Mouse (Mus musculus): ENCODE results near the gene Nudt8. TPM values are rescaled to one million over a fixed set of nuclear protein-coding genes. Genes with fewer than 3 reads are reported as not detected.

Nudt8 gene
- total RNA-seq, 2 experiments from 2014 or later: 14.6 to 14.8 TPM

GRCm38 (mm10) chr19:3983527-3984200 is 16.7 kb upstream of the Nudt8 start:
- no peak for DNase-seq

GRCm38 (mm10) chr19:3985261-3985681 is 15.1 kb upstream of the Nudt8 start:
- DNase-seq: no peak
- intact Hi-C loops (cut with DNase I): no loop called here

More at GRCm38 (mm10) chr19:3983527-3984200, 16.7 kb upstream of the Nudt8 start:
- intact Hi-C loops (cut with DNase I): no loop called here

DNA sequence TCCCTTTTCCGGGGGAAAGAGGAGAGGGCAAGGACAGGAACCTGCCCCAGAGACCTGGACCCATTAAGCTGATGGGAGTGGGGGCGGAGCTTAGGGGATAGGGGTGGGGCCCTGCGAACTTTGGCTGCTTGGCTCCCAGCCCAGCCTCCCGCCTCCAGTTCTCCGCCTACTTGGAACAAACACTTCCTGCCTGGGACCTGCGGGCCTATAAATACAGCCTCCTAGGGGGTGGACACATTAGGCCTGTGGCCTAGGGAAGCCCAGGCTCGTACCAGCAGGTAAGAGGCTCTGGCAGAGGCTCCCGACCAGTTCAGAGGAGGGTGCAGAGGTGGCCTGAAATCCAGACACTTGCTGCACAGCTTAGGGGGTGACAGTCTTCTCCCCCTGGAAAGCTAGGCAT is 14.0 kb upstream of the Nudt8 start, which contains the start of gene Acy3:
Gene Acy3, plus strand, starts transcription at position 237 of the 400 bp plus-strand sequence.
- intact Hi-C loops (cut with DNase I): no loop called here

GRCm38 (mm10) chr19:3988066-3988465 is 12.3 kb upstream of the Nudt8 start:
- intact Hi-C loops (cut with DNase I): no loop called here
- no peak for DNase-seq

More for the DNA sequence above, 14.0 kb upstream of the Nudt8 start, which contains the start of gene Acy3:
- DNase-seq: peak; percentile 48

GRCm38 (mm10) chr19:3988750-3989149 is 11.6 kb upstream of the Nudt8 start:
- no peak for DNase-seq
- intact Hi-C loops (cut with DNase I): no loop called here

GRCm38 (mm10) chr19:3990804-3991203 is 9.6 kb upstream of the Nudt8 start:
- intact Hi-C loops (cut with DNase I): no loop called here

GRCm38 (mm10) chr19:3991562-3991961 is 8.8 kb upstream of the Nudt8 start:
- no peak for DNase-seq
- intact Hi-C loops (cut with DNase I): no loop called here

More at GRCm38 (mm10) chr19:3990804-3991203, 9.6 kb upstream of the Nudt8 start:
- no peak for DNase-seq

DNA sequence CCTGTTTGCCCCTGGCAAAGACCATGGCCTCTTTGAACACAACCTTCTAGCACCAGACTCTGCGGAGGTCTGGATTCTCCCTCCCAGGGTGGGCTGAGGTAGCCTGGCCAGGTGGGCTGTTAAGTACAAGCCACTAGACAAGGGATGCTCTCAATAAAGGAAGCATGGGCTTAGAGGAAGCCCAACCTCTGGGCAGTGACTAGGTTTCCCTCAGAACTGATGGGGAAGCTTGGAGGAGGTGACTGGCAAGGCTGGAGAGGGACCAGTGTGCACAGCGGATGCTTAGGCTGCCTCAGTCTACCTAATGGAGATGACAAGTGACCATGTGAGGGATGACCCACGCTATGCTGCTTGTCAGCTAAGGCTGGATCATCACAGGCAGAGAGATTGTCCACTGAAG is 8.4 kb upstream of the Nudt8 start:
- intact Hi-C loops (cut with DNase I): no loop called here
- DNase-seq: no peak

GRCm38 (mm10) chr19:3992416-3992815 is 8.0 kb upstream of the Nudt8 start, which contains the start of gene Tbx10:
TSS of gene Tbx10 (plus strand) at chr19:3992752.
- intact Hi-C loops (cut with DNase I): no loop called here
- DNase-seq: no peak

GRCm38 (mm10) chr19:3994932-3995331 is 5.4 kb upstream of the Nudt8 start:
- intact Hi-C loops (cut with DNase I): no loop called here

GRCm38 (mm10) chr19:3995505-3995904 is 4.9 kb upstream of the Nudt8 start:
- no peak for DNase-seq
- intact Hi-C loops (cut with DNase I): no loop called here

More at GRCm38 (mm10) chr19:3994932-3995331, 5.4 kb upstream of the Nudt8 start:
- DNase-seq: no peak

- intact Hi-C loops (cut with DNase I): no loop called here
- DNase-seq: no peak
Observed at GRCm38 (mm10) chr19:3996106-3996505, 4.3 kb upstream of the Nudt8 start.

GRCm38 (mm10) chr19:3996747-3997146 is 3.6 kb upstream of the Nudt8 start:
- no peak for DNase-seq
- intact Hi-C loops (cut with DNase I): no loop called here

DNA sequence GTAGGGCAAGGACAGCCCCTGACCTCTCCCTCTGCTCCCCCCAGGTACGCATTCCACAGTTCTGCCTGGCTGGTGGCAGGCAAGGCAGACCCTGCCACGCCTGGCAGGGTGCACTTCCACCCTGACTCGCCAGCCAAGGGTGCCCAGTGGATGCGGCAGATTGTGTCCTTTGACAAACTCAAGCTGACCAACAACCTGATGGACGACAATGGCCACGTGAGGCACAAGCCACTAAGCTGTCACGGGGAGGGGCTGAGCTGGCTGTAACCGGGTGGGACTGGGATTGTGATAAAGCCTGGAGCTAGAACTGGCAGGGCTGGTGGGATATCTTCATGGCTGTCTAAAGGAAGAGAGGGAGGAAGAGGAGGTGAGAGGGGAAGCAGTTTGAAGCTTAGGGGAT is 3.1 kb upstream of the Nudt8 start:
- intact Hi-C loops (cut with DNase I): no loop called here
- no peak for DNase-seq

GRCm38 (mm10) chr19:3998335-3998734 is 2.0 kb upstream of the Nudt8 start:
- DNase-seq: no peak
- intact Hi-C loops (cut with DNase I): no loop called here

GRCm38 (mm10) chr19:3999121-3999730 is 1.2 kb upstream of the Nudt8 start:
- no peak for DNase-seq
- intact Hi-C loops (cut with DNase I): no loop called here

DNA sequence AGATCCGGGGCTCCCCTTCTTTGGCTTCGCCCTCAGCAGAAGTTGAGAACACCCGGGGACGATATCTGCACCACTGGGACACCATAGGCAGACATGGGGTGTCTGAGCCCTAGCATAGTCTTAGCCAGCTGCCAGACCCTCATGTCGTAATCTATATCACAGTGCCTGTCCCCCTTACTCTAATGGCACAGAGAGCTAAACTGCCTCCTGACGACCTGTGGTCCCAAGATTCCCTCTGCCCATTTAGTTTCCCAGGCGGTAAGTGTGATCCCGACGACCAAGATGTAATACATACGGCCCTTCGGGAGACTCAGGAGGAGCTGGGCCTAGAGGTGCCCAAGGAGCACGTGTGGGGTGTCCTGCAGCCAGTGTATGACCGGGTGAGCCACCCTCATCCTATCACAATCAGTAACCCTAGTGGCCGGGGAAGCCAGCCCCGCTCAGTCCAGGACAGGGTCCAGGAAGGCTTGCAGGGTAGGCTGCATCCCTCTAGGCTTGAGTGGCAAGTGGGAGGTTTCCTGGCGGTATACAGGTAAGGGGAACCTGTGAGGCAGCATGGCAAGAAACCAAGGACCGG is 657 bp downstream of the Nudt8 start:
- intact Hi-C loops (cut with DNase I): no loop called here
- DNase-seq: no peak

DNA sequence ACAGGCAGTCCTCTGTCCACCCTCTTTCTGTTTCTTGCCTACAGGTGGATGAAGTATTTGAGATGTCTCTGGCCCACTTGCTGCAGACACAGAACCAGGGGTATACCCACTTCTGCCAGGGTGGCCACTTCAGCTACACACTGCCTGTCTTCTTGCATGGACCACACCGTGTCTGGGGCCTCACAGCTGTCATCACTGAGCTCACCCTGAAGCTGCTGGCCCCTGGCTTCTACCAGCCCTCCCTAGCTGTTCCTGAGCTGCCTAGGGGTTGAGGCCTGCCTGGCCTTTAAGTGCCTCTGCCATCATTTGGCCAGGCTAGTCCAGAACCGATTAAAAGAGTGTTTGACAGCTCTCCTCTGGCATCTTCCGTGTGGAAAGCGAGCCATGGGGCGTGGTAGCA is 1.4 kb downstream of the Nudt8 start:
- no peak for DNase-seq

GRCm38 (mm10) chr19:4003112-4003511 is 2.7 kb downstream of the Nudt8 start, which contains the start of gene Doc2g:
TSS of gene Doc2g (plus strand) at chr19:4003313.
- DNase-seq: no peak
- intact Hi-C loops (cut with DNase I): no loop called here

More for the DNA sequence above, 1.4 kb downstream of the Nudt8 start:
- intact Hi-C loops (cut with DNase I): no loop called here

GRCm38 (mm10) chr19:4003641-4004040 is 3.3 kb downstream of the Nudt8 start:
- intact Hi-C loops (cut with DNase I): no loop called here
- DNase-seq: no peak

DNA sequence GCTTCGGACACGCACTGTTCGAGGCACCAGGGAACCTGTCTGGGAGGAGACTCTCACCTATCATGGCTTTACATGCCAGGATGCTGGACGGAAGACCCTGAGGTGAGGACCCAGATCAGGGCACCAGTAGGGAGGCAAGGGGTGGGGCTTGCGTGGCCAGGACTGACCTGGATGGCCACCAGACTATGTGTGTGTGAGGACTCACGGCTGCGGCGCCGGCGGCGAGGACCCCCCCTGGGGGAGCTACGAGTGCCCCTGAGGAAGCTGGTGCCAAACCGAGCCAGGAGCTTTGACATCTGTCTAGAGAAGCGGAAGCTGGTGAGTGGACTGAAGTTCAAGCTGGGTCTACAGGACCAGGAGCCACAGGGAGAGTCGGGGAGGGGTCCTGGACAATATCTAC is 4.0 kb downstream of the Nudt8 start:
- no peak for DNase-seq
- intact Hi-C loops (cut with DNase I): no loop called here

DNA sequence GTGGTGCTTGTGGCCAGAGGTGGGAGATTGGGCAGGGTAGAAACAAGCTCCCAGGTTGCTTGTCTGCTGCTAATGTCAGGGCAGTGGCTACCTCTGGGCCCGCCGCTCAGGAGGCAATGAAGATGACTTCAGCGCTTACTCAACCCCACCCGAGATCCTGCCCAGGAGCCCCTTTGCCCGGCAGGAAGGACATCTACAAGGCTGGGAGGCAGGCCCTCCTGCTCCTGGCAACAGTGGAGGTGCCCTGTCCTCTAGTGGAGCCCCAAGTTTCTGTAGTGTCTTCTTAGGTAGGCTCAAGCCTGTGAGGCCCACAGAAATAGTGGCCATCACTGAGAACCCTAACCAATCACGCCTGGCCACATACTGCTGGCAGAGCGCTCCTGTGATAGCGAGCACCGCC is 4.7 kb downstream of the Nudt8 start:
- intact Hi-C loops (cut with DNase I): no loop called here
- DNase-seq: no peak

Data from left cerebral cortex, postnatal 4 days (tissue).